Mouse (Mus musculus): ENCODE measurements at regions not wholly inside any gene's neighbourhood (a gene's known extent, or its start where the extent isn't known, plus 50 kb on each side); places are given as distances from the start of the nearest gene placed in this dataset.

- Histone ChIP-seq H3K36me3 (no peaks in the 10 kb centered on the region), H3K9ac (replicated peaks) (no peak overlapping the region), H3K9me3 (peaks cover under 1% of the 10 kb centered on the region; the same call in 1 of the 2 replicates), H3K4me3 (replicated peaks) (no peak overlapping the region), H3K4me2 (no peak overlapping the region), H3K4me1 (replicated peaks) (no peaks in the 10 kb centered on the region), H3K27ac (no peak overlapping the region), H3K27me3 (no peaks in the 10 kb centered on the region)
- WGBS, result 89% methylated on average over 7 of the region's 7 CpGs
- ATAC-seq (ENCODE audit: insufficient number of reproducible peaks, insufficient read depth, low FRiP score, low TSS enrichment, low read depth), result no peak
These were observed 85.6 kb downstream of the Gxylt1 start for GRCm38 (mm10) chr15:93189266-93189855.

- 81% methylated on average over 5 of the region's 5 CpGs for WGBS
- no peak for ATAC-seq (ENCODE audit: insufficient number of reproducible peaks, insufficient read depth, low FRiP score, low TSS enrichment, low read depth)
- H3K4me1 ChIP-seq (replicated peaks), result no peaks in the 10 kb centered on the region
These were observed 98.8 kb downstream of the Gxylt1 start for GRCm38 (mm10) chr15:93176221-93176620.

GRCm38 (mm10) chr15:93168784-93169183, 106.2 kb downstream of the Gxylt1 start:
- H3K36me3 ChIP-seq, result no peaks in the 10 kb centered on the region
- no peak overlapping the region for H3K27ac ChIP-seq
- no peak for ATAC-seq (ENCODE audit: insufficient number of reproducible peaks, insufficient read depth, low FRiP score, low TSS enrichment, low read depth)
- no peak overlapping the region for H3K9ac ChIP-seq (replicated peaks)
- H3K4me2 ChIP-seq, result no peak overlapping the region
- H3K4me3 ChIP-seq (replicated peaks), result no peak overlapping the region
- no peaks in the 10 kb centered on the region for H3K27me3 ChIP-seq
- H3K4me1 ChIP-seq (replicated peaks), result no peaks in the 10 kb centered on the region
- 83% methylated on average over 3 of the region's 3 CpGs for WGBS
- H3K9me3 ChIP-seq, result no peaks in the 10 kb centered on the region

More at GRCm38 (mm10) chr15:93176221-93176620, 98.8 kb downstream of the Gxylt1 start:
- Histone ChIP-seq H3K27ac (no peak overlapping the region), H3K4me2 (no peak overlapping the region), H3K9me3 (0 out of 2 replicates have a peak, but pooled peaks cover 3% of the 10 kb centered on the region), H3K36me3 (no peaks in the 10 kb centered on the region), H3K9ac (replicated peaks) (no peak overlapping the region), H3K27me3 (no peaks in the 10 kb centered on the region), H3K4me3 (replicated peaks) (no peak overlapping the region)

GRCm38 (mm10) chr15:93167451-93167850, 107.5 kb downstream of the Gxylt1 start:
- Histone ChIP-seq H3K4me1 (replicated peaks) (no peaks in the 10 kb centered on the region), H3K4me3 (replicated peaks) (no peak overlapping the region), H3K4me2 (no peak overlapping the region), H3K36me3 (no peaks in the 10 kb centered on the region), H3K27ac (no peak overlapping the region), H3K9ac (replicated peaks) (no peak overlapping the region), H3K9me3 (no peaks in the 10 kb centered on the region), H3K27me3 (no peaks in the 10 kb centered on the region)
- no peak for ATAC-seq (ENCODE audit: insufficient number of reproducible peaks, insufficient read depth, low FRiP score, low TSS enrichment, low read depth)
- WGBS, result 91% methylated on average over 9 of the region's 9 CpGs

- Histone ChIP-seq H3K36me3 (no peaks in the 10 kb centered on the region), H3K4me2 (no peak overlapping the region), H3K4me3 (replicated peaks) (no peak overlapping the region), H3K4me1 (replicated peaks) (no peaks in the 10 kb centered on the region), H3K9me3 (no peaks in the 10 kb centered on the region), H3K9ac (replicated peaks) (no peak overlapping the region), H3K27me3 (no peaks in the 10 kb centered on the region), H3K27ac (no peak overlapping the region)
- WGBS, result 83% methylated on average over 25 of the region's 25 CpGs
- ATAC-seq (ENCODE audit: insufficient number of reproducible peaks, insufficient read depth, low FRiP score, low TSS enrichment, low read depth), result no peak
These were observed 112.8 kb downstream of the Gxylt1 start for GRCm38 (mm10) chr15:93161924-93162910.

- Histone ChIP-seq H3K4me3 (replicated peaks) (no peak overlapping the region), H3K27ac (no peak overlapping the region), H3K4me2 (no peak overlapping the region), H3K4me1 (replicated peaks) (no peaks in the 10 kb centered on the region), H3K36me3 (no peaks in the 10 kb centered on the region), H3K9ac (replicated peaks) (no peak overlapping the region), H3K9me3 (no peaks in the 10 kb centered on the region), H3K27me3 (no peaks in the 10 kb centered on the region)
- no peak for ATAC-seq (ENCODE audit: insufficient number of reproducible peaks, insufficient read depth, low FRiP score, low TSS enrichment, low read depth)
- WGBS, result 83% methylated on average over 7 of the region's 7 CpGs
These were observed 113.7 kb downstream of the Gxylt1 start for GRCm38 (mm10) chr15:93161329-93161728.

GRCm38 (mm10) chr15:93155756-93156155, 119.2 kb downstream of the Gxylt1 start:
- no peak overlapping the region for H3K27ac ChIP-seq

GRCm38 (mm10) chr15:93154022-93154421, 121.0 kb downstream of the Gxylt1 start:
- no peaks in the 10 kb centered on the region for H3K27me3 ChIP-seq
- no peaks in the 10 kb centered on the region for H3K36me3 ChIP-seq
- no peak overlapping the region for H3K27ac ChIP-seq
- no peaks in the 10 kb centered on the region for H3K4me1 ChIP-seq (replicated peaks)
- no peaks in the 10 kb centered on the region for H3K9me3 ChIP-seq
- WGBS, result 60% methylated on average over 4 of the region's 4 CpGs
- no peak overlapping the region for H3K4me3 ChIP-seq (replicated peaks)
- ATAC-seq (ENCODE audit: insufficient number of reproducible peaks, insufficient read depth, low FRiP score, low TSS enrichment, low read depth), result no peak
- no peak overlapping the region for H3K4me2 ChIP-seq
- no peak overlapping the region for H3K9ac ChIP-seq (replicated peaks)

More at GRCm38 (mm10) chr15:93155756-93156155, 119.2 kb downstream of the Gxylt1 start:
- WGBS, result 88% methylated on average over 3 of the region's 3 CpGs
- H3K9me3 ChIP-seq, result no peaks in the 10 kb centered on the region
- H3K4me2 ChIP-seq, result no peak overlapping the region
- no peaks in the 10 kb centered on the region for H3K36me3 ChIP-seq
- no peaks in the 10 kb centered on the region for H3K27me3 ChIP-seq
- no peak for ATAC-seq (ENCODE audit: insufficient number of reproducible peaks, insufficient read depth, low FRiP score, low TSS enrichment, low read depth)
- H3K4me1 ChIP-seq (replicated peaks), result no peaks in the 10 kb centered on the region
- H3K4me3 ChIP-seq (replicated peaks), result no peak overlapping the region
- H3K9ac ChIP-seq (replicated peaks), result no peak overlapping the region

GRCm38 (mm10) chr15:93144899-93145298, 130.1 kb downstream of the Gxylt1 start:
- Histone ChIP-seq H3K4me2 (no peak overlapping the region), H3K27ac (no peak overlapping the region), H3K27me3 (no peaks in the 10 kb centered on the region), H3K36me3 (no peaks in the 10 kb centered on the region), H3K9me3 (no peaks in the 10 kb centered on the region), H3K9ac (replicated peaks) (no peak overlapping the region), H3K4me3 (replicated peaks) (no peak overlapping the region), H3K4me1 (replicated peaks) (no peaks in the 10 kb centered on the region)
- no peak for ATAC-seq (ENCODE audit: insufficient number of reproducible peaks, insufficient read depth, low FRiP score, low TSS enrichment, low read depth)
- WGBS, result 80% methylated on average over 9 of the region's 9 CpGs

- WGBS, result 81% methylated on average over 4 of the region's 4 CpGs
- Histone ChIP-seq H3K4me3 (replicated peaks) (no peak overlapping the region), H3K9ac (replicated peaks) (no peak overlapping the region), H3K4me1 (replicated peaks) (no peaks in the 10 kb centered on the region), H3K36me3 (no peaks in the 10 kb centered on the region), H3K4me2 (no peak overlapping the region), H3K27ac (no peak overlapping the region), H3K9me3 (no peaks in the 10 kb centered on the region), H3K27me3 (no peaks in the 10 kb centered on the region)
- ATAC-seq (ENCODE audit: insufficient number of reproducible peaks, insufficient read depth, low FRiP score, low TSS enrichment, low read depth), result no peak
These were observed 130.7 kb downstream of the Gxylt1 start for GRCm38 (mm10) chr15:93144264-93144663.

GRCm38 (mm10) chr15:93133379-93133778, 141.6 kb downstream of the Gxylt1 start:
- no peaks in the 10 kb centered on the region for H3K27me3 ChIP-seq
- H3K36me3 ChIP-seq, result no peaks in the 10 kb centered on the region
- H3K9ac ChIP-seq (replicated peaks), result no peak overlapping the region
- WGBS, result 75% methylated on average over 18 of the region's 18 CpGs
- H3K9me3 ChIP-seq, result no peaks in the 10 kb centered on the region
- no peak overlapping the region for H3K27ac ChIP-seq
- H3K4me3 ChIP-seq (replicated peaks), result no peak overlapping the region
- no peak for ATAC-seq (ENCODE audit: insufficient number of reproducible peaks, insufficient read depth, low FRiP score, low TSS enrichment, low read depth)
- H3K4me1 ChIP-seq (replicated peaks), result no peaks in the 10 kb centered on the region
- no peak overlapping the region for H3K4me2 ChIP-seq

All from limb, embryonic 12.5 days (tissue).